Mouse (Mus musculus) duodenum, adult 2 months (tissue): Measurements from ENCODE around the gene Skint3. TPM values are rescaled to one million over a fixed set of nuclear protein-coding genes. Genes with fewer than 3 reads are reported as not detected.

Source experiments
- polyA plus RNA-seq: library from polyadenylated mRNA; depleted of rRNA; stranded (reverse); fragments of >200 nt; gene quantifications from 2 replicates; pipeline ENCODE4 v1.2.3, GENCODE M21; 2012; ENCODE audit warnings: low replicate concordance; rRNA removed

The Skint3 gene
- polyA plus RNA-seq, result not detected in 2 replicates

GRCm38 (mm10) chr4:112231945-112232344 lies at the start of gene Skint3:
Gene Skint3, plus strand, starts transcription at chr4:112232245.

Other genes with a start within 250 kb of the Skint3 start
- not detected in 2 replicates for gene Skint1, start 226.0 kb upstream of the Skint3 start, polyA plus RNA-seq
- gene Skint4, start 160.2 kb upstream of the Skint3 start, polyA plus RNA-seq, result not detected in 2 replicates
- gene Skint9, start 201.7 kb downstream of the Skint3 start, polyA plus RNA-seq, result not detected in 2 replicates